20 mouse cellular contexts compared by ENCODE assay signal in the genomic region with DNA sequence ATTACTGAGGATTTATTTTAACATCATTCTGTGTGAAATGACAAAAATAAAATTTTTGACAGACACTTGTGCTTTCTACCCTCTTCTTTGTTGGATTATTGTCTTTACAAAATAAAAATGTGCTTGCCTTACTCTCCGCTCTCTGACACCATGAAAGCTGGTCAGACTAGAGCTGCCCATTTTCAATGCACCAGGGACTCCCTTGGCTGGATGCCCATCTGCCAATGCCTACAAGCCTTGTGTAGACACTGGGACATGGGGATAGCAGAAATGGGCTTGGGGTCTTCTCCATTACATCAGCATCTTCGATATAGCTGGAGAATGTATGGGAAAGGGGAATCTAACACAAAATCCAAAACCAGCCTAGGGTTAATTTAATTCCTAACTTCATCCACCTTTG. TPM values are rescaled to one million over a fixed set of nuclear protein-coding genes. Genes with fewer than 3 reads are reported as not detected.
DNase-seq lines count a peak whose midpoint lies in the region; ATAC-seq and TF ChIP-seq lines count a peak whose summit lies in the region.
"Had no signal": no experiment of that assay in that cellular context is flagged by ENCODE, and none has a peak within 500 bp of the region (broad histone marks: within the 10 kb centered on the region; RNA-seq: fewer than 3 reads in every experiment).

No protein-coding gene starts in this region.

- 89% methylated on average over 2 of the region's 2 CpGs for WGBS in forebrain, embryonic 15.5 days
- WGBS in forebrain, embryonic 13.5 days = 85% methylated on average over 2 of the region's 2 CpGs
- WGBS in neural tube, embryonic 12.5 days = 86% methylated on average over 2 of the region's 2 CpGs
- 73% methylated on average over 2 of the region's 2 CpGs for WGBS in neural tube, embryonic 15.5 days

- no peaks in the 10 kb centered on the region for H3K9me3 ChIP-seq in forebrain, embryonic 15.5 days
- H3K9me3 ChIP-seq in forebrain, embryonic 13.5 days (replicated peaks) = no peaks in the 10 kb centered on the region
- no peaks in the 10 kb centered on the region for H3K9me3 ChIP-seq in neural tube, embryonic 12.5 days
- no peaks in the 10 kb centered on the region for H3K9me3 ChIP-seq in neural tube, embryonic 15.5 days (replicated peaks)
- H3K9me3 ChIP-seq: embryonic facial prominence, embryonic 13.5 days; forebrain, embryonic 12.5 days; heart, embryonic 10.5 days; hindbrain, embryonic 12.5 days had no signal

- H3K9ac ChIP-seq in forebrain, embryonic 15.5 days (replicated peaks) = no peak overlapping the region
- H3K9ac ChIP-seq in forebrain, embryonic 13.5 days = no peak overlapping the region
- H3K9ac ChIP-seq in neural tube, embryonic 12.5 days = no peak overlapping the region
- no peak overlapping the region for H3K9ac ChIP-seq in neural tube, embryonic 15.5 days (replicated peaks)
- H3K9ac ChIP-seq: embryonic facial prominence, embryonic 13.5 days; forebrain, embryonic 12.5 days; hindbrain, embryonic 12.5 days had no signal

- H3K4me3 ChIP-seq in forebrain, embryonic 15.5 days = no peak overlapping the region
- H3K4me3 ChIP-seq in forebrain, embryonic 13.5 days = no peak overlapping the region
- no peak overlapping the region for H3K4me3 ChIP-seq in left cerebral cortex, adult 2 months
- no peak overlapping the region for H3K4me3 ChIP-seq in neural tube, embryonic 12.5 days
- no peak overlapping the region for H3K4me3 ChIP-seq in neural tube, embryonic 15.5 days (replicated peaks)
- H3K4me3 ChIP-seq: embryonic facial prominence, embryonic 13.5 days; forebrain, embryonic 12.5 days; heart, embryonic 10.5 days had no signal

- no peak overlapping the region for H3K4me2 ChIP-seq in forebrain, embryonic 15.5 days (replicated peaks)
- H3K4me2 ChIP-seq in forebrain, embryonic 13.5 days = no peak overlapping the region
- no peak overlapping the region for H3K4me2 ChIP-seq in neural tube, embryonic 12.5 days (replicated peaks)
- no peak overlapping the region for H3K4me2 ChIP-seq in neural tube, embryonic 15.5 days
- H3K4me2 ChIP-seq: embryonic facial prominence, embryonic 13.5 days had no signal

- H3K27ac ChIP-seq in forebrain, embryonic 15.5 days (replicated peaks) = no peak overlapping the region
- no peak overlapping the region for H3K27ac ChIP-seq in forebrain, embryonic 13.5 days
- H3K27ac ChIP-seq in left cerebral cortex, adult 2 months = no peak overlapping the region
- no peak overlapping the region for H3K27ac ChIP-seq in neural tube, embryonic 12.5 days
- no peak overlapping the region for H3K27ac ChIP-seq in neural tube, embryonic 15.5 days (replicated peaks)
- H3K27ac ChIP-seq: embryonic facial prominence, embryonic 13.5 days; heart, embryonic 10.5 days had no signal

- DNase-seq in cerebellum, adult 9-10 months = peak; percentile 35
- DNase-seq in cerebellum, adult 18-20 months = no peak
- peak; percentile 80 for DNase-seq in left cerebral cortex, postnatal 4 days
- no peak for DNase-seq in left cerebral cortex, adult 2 months (ENCODE audit: extremely low spot score in 1 of 2, low spot score in 2 of 2)
- DNase-seq: cerebellum, adult 2 months; cerebellum, postnatal 36 days; gastrocnemius, postnatal 10 days; heart, adult 18-20 months; heart, postnatal 10 days; heart, postnatal 4 days had no signal

- H3K36me3 ChIP-seq in forebrain, embryonic 15.5 days = no peaks in the 10 kb centered on the region
- H3K36me3 ChIP-seq in forebrain, embryonic 13.5 days (ENCODE audit: poor library complexity, severe bottlenecking) = no peaks in the 10 kb centered on the region
- H3K36me3 ChIP-seq in neural tube, embryonic 12.5 days = no peaks in the 10 kb centered on the region
- H3K36me3 ChIP-seq in neural tube, embryonic 15.5 days = 0 out of 2 replicates have a peak, but pooled peaks cover 2% of the 10 kb centered on the region
- H3K36me3 ChIP-seq: embryonic facial prominence, embryonic 13.5 days; forebrain, embryonic 12.5 days; heart, embryonic 10.5 days; hindbrain, embryonic 12.5 days had no signal

- 0 out of 2 replicates have a peak, but pooled peaks have one; percentile 28 for ATAC-seq in forebrain, embryonic 15.5 days (replicated peaks)
- ATAC-seq in forebrain, embryonic 13.5 days = no peak
- ATAC-seq in neural tube, embryonic 12.5 days (ENCODE audit: low FRiP score, low read depth) = peak; percentile 32; the same call in 1 of the 2 replicates
- no peak for ATAC-seq in neural tube, embryonic 15.5 days (ENCODE audit: low FRiP score)
- ATAC-seq: inflammation-experienced regulatory T-cells, adult 6 months; intestine, postnatal 0 days had no signal

- intact Hi-C loops in left cerebral cortex, postnatal 4 days (cut with DNase I) = no loop called here
- intact Hi-C loops in left cerebral cortex, adult 2 months (cut with DNase I) = no loop called here

- peaks cover 18% of the 10 kb centered on the region for H3K4me1 ChIP-seq in forebrain, embryonic 15.5 days
- H3K4me1 ChIP-seq in forebrain, embryonic 13.5 days = peaks cover 17% of the 10 kb centered on the region
- H3K4me1 ChIP-seq in neural tube, embryonic 12.5 days = peaks cover 10% of the 10 kb centered on the region
- H3K4me1 ChIP-seq in neural tube, embryonic 15.5 days = peaks cover 26% of the 10 kb centered on the region
- H3K4me1 ChIP-seq: heart, embryonic 10.5 days had no signal

- no peaks in the 10 kb centered on the region for H3K27me3 ChIP-seq in forebrain, embryonic 15.5 days
- no peaks in the 10 kb centered on the region for H3K27me3 ChIP-seq in forebrain, embryonic 13.5 days
- no peaks in the 10 kb centered on the region for H3K27me3 ChIP-seq in neural tube, embryonic 12.5 days (replicated peaks)
- no peaks in the 10 kb centered on the region for H3K27me3 ChIP-seq in neural tube, embryonic 15.5 days (replicated peaks)
- H3K27me3 ChIP-seq: embryonic facial prominence, embryonic 13.5 days; forebrain, embryonic 12.5 days; hindbrain, embryonic 12.5 days had no signal

- TF ChIP-seq CTCF in left cerebral cortex, adult 2 months (IDR thresholded peaks at IDR 0.05) = no peak

RNA-seq across cellular contexts. Expression of a gene that starts 14.0 kb away (rescaled TPM):
- 0.73 and 0.83 TPM in 2 replicates for polyA plus RNA-seq in forebrain, embryonic 15.5 days (2015; fragmentation: Nextera tagmentation; extraction: Ambion mirVana)
- 0.37 and 0.49 TPM in 2 replicates for polyA plus RNA-seq in forebrain, embryonic 13.5 days (2015; fragmentation: Nextera tagmentation; extraction: Ambion mirVana)
- 10 to 100 TPM; 21.6 to 21.8 TPM for total RNA-seq in left cerebral cortex, postnatal 4 days (2021)
- 100 to 1,000 TPM; 156 to 162 TPM for total RNA-seq in left cerebral cortex, adult 2 months (2021)
- polyA plus RNA-seq in neural tube, embryonic 12.5 days (2016; fragmentation: Nextera tagmentation; extraction: Ambion mirVana) = 0.37 and 0.55 TPM in 2 replicates
- polyA plus RNA-seq in neural tube, embryonic 15.5 days (2015; fragmentation: Nextera tagmentation; extraction: Ambion mirVana) = 1.8 and 2.0 TPM in 2 replicates
- polyA plus RNA-seq: heart, embryonic 10.5 days had no signal

Comparison
In these comparisons a context has a peak if more than half of its experiments do, and no peak if none do; other contexts are left out.
1. DNase-seq: peak in cerebellum, adult 9-10 months (single experiment) and left cerebral cortex, postnatal 4 days (single experiment); none in cerebellum, adult 18-20 months (0 of 2) and left cerebral cortex, adult 2 months (0 of 2).
2. ATAC-seq: peak in forebrain, embryonic 15.5 days (single experiment) and neural tube, embryonic 12.5 days (single experiment); none in forebrain, embryonic 13.5 days (single experiment) and neural tube, embryonic 15.5 days (single experiment).